Mouse (Mus musculus) lung, postnatal 10 days (tissue): Measurements from ENCODE around the gene Ap2a1.
A peak's percentile ranks its signal among the peaks of the same experiment; 100 is the strongest.

Experiments used
- DNase-seq: peaks from one replicate; pipeline ENCODE4 v3.0.0; 2021

The Ap2a1 gene

DNA sequence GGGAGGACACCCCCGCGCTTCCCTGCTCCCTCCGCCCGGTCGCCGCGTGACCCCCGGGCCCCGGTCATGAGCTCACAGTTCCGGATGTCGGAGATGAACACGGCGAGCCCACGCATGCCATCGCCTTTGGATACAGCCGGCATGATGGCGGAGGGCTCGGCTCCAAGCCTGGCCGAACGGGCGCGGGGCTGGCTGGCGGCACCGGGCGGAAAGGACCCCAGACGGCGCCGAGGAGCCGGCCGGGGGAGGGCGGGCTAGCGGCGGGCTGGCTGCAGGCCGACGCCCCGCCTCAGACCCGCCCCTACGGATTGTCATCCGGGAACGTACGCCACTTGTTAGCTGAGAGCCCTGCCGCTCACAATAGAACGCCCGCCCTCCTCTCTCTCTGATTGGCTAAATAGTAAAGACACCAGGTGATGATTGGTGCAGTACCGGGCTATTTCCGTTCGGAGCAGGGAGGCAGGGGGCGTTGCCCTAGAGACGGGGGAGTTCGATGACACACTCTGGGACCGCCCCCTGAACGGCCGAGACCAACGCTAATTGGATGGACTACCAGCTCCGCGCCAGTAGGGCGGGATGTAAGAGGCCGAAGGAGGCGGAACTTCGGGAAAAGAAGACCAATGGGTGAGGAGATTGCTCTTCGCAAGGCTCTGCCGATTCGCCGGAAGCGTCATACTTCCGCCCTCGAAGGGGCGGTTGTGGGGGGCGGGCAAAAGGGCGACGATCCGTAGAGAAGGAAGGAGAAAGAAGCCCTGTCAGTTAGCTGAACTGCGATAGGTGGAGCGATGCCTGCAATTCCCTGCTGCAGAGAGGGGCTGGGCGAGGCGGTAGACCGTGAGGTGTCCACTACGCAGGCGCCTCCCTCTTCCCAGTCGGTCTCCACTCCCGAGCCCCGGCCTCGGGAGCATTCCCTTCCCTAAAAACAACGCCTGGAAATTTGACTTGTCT is at the start of gene Ap2a1:
Gene Ap2a1, minus strand, starts transcription at position 293 of the 948 bp plus-strand sequence.
- peak; percentile 100 for DNase-seq

DNA sequence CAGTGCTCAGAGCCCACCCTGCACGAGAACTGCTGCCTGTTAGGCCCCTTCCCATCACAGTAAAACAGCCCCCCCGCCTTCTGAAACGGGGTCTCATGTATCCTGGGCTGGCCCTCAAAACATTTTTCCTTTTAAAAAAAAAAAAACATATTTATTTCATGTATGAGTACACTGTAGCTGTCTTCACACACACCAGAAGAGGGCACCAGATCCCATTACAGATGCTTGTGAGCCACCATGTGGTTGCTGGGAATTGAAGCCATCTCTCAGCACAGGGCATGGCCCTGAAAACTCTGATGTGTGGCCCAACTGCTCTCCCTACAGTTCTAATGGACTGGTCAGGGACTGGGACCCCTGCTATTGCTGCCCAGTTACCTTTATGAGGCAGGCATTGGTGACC is 49.0 kb upstream of the Ap2a1 start:
- no peak for DNase-seq

DNA sequence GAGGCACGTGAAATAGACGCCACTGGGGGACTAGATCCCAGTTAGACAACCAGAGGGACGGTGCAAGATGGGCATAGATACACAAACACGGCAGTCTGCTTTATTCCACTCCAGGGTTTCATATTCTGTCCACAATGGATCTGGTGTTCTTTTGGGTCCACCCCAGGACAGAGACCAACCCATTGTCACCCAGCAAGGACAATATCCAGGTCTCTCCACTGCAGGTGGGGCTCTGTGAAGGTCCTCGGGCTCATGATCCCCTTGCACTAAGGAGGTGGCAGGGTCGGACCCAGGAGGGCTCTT is 45.8 kb upstream of the Ap2a1 start:
- DNase-seq: no peak

DNA sequence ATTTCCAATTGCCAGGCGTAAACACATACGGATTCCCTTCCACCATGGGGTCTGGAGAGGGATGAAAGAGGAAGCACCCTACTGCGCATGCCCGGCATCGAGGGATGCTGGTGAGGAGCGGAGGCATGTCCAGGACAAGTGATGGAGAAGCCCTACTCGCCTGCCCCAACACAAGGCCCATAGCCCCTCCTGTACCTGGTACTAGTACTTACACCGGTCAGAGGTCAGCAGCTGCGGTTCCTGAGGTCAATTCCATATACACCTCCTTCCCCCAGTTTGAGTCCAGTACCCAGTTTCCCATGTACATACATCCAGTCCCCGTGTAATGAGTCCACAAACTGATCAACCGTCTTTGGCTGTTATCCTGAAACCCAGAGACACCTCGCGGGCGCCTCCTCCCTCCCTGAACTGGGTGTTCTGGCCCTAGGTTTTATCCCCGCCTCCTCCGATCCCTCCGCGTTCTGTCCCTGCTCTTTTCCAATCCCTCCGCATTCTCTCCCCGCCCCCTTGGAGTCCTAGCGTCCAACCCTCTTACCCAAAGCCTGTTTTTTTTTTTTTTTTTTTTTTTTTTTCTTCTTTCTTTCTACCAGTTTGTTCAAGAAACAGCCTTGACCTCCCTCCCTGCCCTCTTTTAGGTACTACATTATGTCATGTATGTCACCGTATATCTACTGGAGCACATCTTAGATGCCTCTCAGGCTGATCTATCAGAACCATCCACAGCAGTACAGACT is 45.3 kb upstream of the Ap2a1 start, which contains the start of gene Cpt1c:
Gene Cpt1c, minus strand, starts transcription at position 469 of the 734 bp plus-strand sequence.
- peak; percentile 92 for DNase-seq

- no peak for DNase-seq
Measured at GRCm38 (mm10) chr7:44973415-44974130, 44.3 kb upstream of the Ap2a1 start.

DNA sequence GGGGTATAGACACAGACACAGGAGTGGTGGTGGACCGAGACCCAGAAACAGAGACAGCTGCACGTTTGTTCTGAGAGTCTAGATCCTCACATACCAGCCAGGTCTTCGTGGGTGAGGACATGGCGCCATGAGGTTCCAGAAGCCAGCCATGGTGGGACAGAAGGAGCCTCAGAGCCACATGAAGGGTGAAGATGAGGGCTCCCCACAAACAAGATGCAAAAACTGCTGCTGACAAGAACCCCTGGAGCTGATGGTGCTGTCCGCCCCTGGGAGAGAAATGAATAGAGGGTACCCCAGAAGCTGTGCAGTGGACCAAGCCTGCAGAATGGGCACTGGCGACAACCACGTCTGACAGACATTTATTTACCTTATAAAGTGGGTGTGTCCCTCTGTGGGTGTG is 41.8 kb upstream of the Ap2a1 start:
- no peak for DNase-seq

- DNase-seq: peak; percentile 94
Measured at GRCm38 (mm10) chr7:44970231-44970691, 41.0 kb upstream of the Ap2a1 start.

DNA sequence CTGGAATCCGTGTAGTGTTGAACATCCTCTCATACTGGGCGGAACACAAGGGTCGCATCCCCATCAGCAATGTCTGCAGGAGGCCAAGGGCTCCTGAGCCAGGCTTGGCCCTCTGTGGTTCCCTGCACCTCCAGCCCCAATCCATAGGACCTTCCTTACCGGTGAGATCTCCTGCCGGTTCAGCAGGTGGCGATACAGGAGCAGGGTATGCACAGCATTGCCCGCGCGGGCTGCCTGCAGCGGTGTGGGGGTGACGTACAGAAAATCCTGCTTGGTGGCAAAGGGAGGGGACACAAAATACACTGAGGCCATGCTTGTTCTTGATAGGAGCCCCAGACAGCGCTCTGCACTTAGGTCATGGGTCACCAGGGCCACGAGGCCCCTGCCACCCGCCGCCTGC is 37.3 kb upstream of the Ap2a1 start:
- no peak for DNase-seq

DNA sequence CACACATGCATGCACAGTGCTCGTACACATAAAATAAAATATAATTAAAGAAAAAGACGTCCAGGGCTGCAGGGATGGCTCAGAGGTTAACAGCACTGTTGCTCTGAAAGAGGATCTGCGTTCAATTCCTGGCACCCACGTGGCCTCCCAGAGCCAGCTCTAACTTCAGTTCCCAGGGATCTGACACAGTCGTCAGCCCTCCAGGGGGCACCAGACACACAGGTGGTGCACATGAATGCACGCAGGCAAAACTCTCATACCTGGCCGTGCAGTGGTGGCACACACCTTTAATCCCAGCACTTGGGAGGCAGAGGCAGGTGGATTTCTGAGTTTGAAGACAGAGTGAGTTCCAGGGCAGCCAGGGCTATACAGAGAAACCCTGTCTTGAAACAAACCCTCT is 36.7 kb upstream of the Ap2a1 start:
- no peak for DNase-seq

GRCm38 (mm10) chr7:44964990-44965389 is 35.7 kb upstream of the Ap2a1 start:
- DNase-seq: no peak

DNA sequence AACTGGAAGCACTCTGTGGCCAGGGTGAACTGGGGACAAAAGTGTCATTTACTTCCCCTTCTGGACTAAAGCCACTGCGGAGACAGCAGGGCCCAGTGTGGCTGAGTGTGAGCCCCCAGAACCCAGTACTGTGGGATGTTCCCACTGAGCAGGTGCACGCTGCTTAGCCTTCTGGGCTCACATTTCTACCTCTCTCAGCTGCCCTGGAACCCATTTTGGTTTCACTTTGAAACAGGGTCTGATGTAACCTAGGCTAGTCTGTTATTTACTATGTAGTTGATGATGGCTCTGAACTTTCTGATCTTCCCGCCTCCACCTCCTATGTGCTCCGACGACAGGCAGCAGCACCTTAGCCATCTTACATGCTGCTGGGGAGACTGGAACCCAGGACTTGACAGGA is 33.5 kb upstream of the Ap2a1 start:
- DNase-seq: no peak

DNA sequence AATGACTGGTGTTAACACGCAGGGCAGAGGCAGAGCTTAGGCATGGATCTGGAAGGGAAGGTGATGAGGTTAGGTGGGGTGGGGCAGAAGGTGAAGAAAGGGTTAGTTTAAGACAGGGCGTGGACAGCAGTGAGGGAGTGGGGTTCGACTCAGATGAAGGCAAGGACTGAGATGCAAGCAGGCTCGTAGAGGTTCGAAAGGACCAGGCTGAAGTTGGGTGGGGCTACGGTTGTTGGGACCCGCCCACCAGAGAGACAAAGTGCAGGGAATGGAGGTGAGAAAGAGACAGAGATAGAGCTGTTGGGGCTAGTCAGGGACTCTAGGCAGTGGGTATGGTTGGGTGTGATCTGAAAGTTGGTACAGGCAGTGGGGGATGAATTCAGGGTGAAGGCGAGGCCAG is 33.0 kb upstream of the Ap2a1 start:
- DNase-seq: no peak

GRCm38 (mm10) chr7:44960512-44960910 is 31.2 kb upstream of the Ap2a1 start:
- DNase-seq: no peak

- no peak for DNase-seq
Measured at GRCm38 (mm10) chr7:44959874-44960511, 30.7 kb upstream of the Ap2a1 start.

DNA sequence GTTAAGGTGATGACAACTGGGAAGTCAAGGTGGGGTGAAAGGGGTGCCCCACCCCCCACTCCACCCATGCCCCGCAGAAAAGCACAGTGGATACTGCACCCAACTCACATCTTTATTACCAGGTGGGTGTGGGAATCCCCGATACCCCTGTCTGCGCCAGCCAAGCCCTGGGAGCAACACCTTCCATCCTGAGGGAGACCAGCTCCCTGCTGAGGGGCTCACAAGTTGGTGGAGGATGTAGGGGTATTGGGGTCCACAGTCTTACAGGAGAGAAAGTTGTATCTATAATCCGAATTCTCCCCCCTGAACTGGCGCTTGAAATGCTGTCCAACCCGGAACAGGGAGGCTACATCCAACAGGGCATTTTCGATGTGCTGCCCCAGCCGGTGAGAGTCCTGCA is 30.0 kb upstream of the Ap2a1 start:
- no peak for DNase-seq

DNA sequence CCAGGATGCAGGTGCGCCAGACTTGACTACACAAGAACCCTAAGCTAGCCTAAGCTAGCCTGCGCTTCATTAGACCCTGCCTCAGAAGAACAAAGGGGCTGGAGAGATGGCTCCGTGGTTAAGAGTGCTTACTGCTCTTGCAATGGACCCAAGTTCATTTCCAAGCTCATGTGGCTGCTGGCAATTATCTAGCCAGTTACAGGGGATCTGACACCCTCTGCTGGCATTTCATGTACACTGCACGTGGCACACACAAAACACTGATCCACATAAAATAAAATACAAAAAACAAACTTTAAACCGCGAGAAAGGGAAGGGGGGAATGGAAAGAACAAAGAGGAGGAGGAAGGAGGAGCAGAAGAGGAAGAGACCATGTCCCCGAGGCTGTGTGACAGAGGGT is 28.9 kb upstream of the Ap2a1 start:
- peak; percentile 73 for DNase-seq

DNA sequence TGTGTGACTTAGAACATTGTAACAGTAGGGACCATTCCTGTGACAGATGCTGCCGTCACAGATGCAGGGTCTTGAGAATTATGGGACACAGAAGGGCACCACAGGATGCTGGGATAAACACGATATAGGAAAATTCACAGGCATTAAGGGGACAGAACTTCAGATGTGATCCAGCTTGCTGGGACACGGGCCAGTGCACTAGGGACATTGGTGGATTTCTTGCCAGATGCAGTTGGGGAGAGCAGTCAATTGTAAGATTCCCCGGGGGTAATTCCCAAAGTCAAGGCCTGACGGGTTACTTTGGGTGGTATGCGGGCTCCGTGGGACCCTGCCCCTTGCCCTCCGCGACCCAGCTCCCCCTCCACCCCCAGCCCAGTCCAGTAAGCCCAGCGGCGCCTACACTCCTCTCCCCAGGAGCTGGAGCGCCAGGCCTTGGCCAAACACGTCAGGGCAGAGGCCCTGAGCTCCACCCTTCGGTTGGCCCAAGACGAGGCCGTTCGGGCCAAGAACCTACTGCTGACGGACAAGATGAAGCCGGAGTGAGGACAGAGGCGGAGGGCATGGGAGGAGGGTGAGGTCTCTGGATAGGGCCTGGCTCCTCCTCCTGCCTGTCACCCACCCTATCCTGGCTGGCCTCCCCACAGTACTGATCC is 28.0 kb upstream of the Ap2a1 start:
- DNase-seq: peak; percentile 82

DNA sequence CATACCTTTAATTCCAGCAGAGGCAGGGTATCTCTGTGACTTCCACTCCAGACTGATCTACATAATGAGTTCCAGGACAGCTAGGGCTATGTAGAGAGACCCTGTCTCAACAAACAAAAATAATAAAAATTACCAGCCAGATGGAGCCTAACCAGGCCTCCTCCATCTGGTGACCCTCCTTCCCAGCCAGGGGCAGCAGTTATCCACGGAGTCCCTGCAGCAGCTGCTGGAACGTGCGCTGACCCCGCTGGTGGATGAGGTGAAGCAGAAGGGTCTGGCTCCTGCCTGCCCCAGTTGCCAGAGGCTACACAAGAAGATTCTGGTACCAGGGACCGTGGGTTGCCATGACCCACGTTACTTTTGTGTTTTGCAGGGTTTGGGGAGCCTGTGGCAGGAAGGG is 27.0 kb upstream of the Ap2a1 start:
- no peak for DNase-seq

- DNase-seq: peak; percentile 51
Measured at GRCm38 (mm10) chr7:44955628-44956027, 26.3 kb upstream of the Ap2a1 start.

DNA sequence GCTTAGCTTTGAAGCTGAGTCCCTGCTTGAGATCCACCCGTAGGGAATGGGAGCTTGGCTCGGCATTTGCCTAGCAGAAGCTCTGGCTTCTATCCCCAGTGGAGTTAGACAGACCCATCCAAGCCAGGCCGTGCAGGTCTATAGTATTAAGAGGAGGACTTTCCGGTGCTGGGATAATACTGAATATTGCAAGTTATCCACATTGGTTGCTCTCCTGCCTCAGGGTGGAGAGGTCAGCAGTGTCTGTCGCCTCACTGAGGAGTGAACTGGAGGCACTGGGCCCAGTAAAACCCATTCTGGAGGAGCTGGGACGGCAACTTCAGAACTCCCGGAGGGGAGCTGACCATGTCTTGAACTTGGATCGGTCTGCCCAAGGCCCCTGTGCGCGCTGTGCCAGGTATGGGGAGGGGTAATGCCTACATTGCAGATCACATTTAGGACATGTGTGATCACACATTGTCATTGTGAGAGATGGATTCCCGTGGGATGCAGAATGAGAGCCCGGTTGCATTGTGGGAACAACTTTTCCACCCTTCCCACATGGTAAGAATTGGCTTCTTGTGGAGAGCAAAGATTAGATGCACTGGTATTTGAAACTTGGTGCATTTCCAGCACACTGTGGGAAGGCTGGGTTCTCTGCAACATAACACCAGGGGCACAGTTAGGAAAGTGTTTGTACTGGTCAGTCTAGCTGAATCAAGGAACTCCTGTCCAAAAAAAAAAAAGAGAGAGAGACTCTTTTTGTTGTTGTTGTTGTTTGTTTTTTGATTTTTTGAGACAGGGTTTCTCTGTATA is 25.0 kb upstream of the Ap2a1 start:
- no peak for DNase-seq

DNA sequence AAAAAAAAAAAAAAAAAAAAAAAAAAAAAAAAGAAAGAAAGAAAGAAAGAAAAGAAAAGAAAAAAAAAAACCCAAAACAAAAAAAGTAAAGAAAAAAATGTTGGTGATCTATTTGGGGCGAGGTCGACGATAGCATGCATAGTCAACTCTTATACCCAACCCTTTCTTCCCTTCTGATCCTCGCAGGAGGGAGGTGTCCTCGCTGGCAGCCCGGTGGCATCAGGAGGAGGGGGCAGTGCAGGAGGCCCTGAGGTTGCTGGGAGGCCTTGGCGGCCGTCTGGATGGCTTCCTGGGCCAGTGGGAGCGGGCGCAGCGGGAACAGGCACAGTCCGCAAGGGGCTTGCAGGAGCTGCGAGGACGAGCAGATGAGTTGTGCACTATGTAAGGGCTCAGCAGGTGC is 24.3 kb upstream of the Ap2a1 start:
- no peak for DNase-seq
